Mouse (Mus musculus): ENCODE measurements around the gene Drd4.

- TF ChIP-seq CTCF (conservative IDR thresholded peaks at IDR 0.05; ENCODE audit: low read length) (no peak), NANOG (IDR thresholded peaks at IDR 0.05; ENCODE audit: borderline replicate concordance, low read length) (no peak), POU5F1 (IDR thresholded peaks at IDR 0.05; ENCODE audit: borderline replicate concordance, low read length) (no peak)
Observed at GRCm38 (mm10) chr7:141268466-141269272, 23.1 kb upstream of the Drd4 start.
